Mouse (Mus musculus): ENCODE measurements around the gene Rai14. TPM values are rescaled to one million over a fixed set of nuclear protein-coding genes. Genes with fewer than 3 reads are reported as not detected.

Gene Rai14
- total and polyA plus RNA-seq, 3 experiments, result not detected

DNA sequence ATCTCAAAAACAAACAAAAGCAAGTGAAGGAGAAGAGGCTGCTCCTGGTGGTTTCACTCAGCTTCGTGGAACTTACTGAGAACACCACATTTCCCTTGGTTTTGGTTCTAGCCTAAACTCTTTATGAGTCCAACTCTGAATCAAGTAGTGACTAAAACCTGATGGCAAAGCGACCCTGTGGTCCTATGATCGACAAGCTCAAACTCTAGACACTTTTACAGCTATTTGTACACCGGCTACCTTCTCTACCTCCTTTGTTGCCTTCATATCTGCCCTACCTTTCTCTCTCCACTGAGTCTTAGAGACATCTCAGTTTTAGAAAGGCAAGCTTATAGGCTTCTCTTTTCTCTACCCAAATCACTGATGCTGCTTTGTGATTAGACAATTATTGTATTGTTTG lies 45.0 kb upstream of the Rai14 start:
- Histone ChIP-seq H3K36me3 (ENCODE audit: control insufficient read depth in 1 of 2, insufficient read depth in 2 of 2, low read length in 2 of 2) (no peaks in the 10 kb centered on the region), H3K27ac (ENCODE audit: control insufficient read depth, low read depth, low read length) (no peak overlapping the region), H3K9ac (ENCODE audit: control insufficient read depth, low read depth, low read length, poor library complexity, severe bottlenecking) (no peak overlapping the region), H3K4me3 (ENCODE audit: control insufficient read depth in 1 of 2, insufficient read depth in 1 of 2, low read depth in 2 of 2, low read length in 2 of 2) (no peak overlapping the region), H3K4me1 (ENCODE audit: control insufficient read depth in 1 of 2, insufficient read depth in 2 of 2, low read length in 2 of 2) (no peaks in the 10 kb centered on the region), H3K9me3 (replicated peaks; ENCODE audit: insufficient read depth, low read length) (no peaks in the 10 kb centered on the region), H3K79me2 (ENCODE audit: control insufficient read depth, insufficient read depth, low read length, poor library complexity) (no peaks in the 10 kb centered on the region), H3K27me3 (ENCODE audit: control insufficient read depth in 1 of 2, insufficient read depth in 2 of 2, low read length in 2 of 2) (no peaks in the 10 kb centered on the region)
- TF ChIP-seq POLR2AphosphoS2 (IDR thresholded peaks at IDR 0.05; ENCODE audit: low read length), result no peak
- no peak for TF ChIP-seq TAL1 (IDR thresholded peaks at IDR 0.05; ENCODE audit: low read length)
- TF ChIP-seq GATA1 (IDR thresholded peaks at IDR 0.05; ENCODE audit: low read depth, low read length), result no peak
- TF ChIP-seq KAT2A (conservative IDR thresholded peaks at IDR 0.05; ENCODE audit: low read depth, low read length), result no peak
- no peak for TF ChIP-seq CHD2 (IDR thresholded peaks at IDR 0.05; ENCODE audit: low read length)
- no peak for TF ChIP-seq USF2 (IDR thresholded peaks at IDR 0.05; ENCODE audit: borderline replicate concordance in 1 of 2, insufficient read depth in 1 of 2, low read depth in 1 of 2, low read length in 2 of 2)
- no peak for TF ChIP-seq BHLHE40 (IDR thresholded peaks at IDR 0.05; ENCODE audit: borderline replicate concordance, low read depth, low read length)
- no peak for TF ChIP-seq RAD21 (IDR thresholded peaks at IDR 0.05; ENCODE audit: low read depth, low read length)
- no peak for TF ChIP-seq POLR2AphosphoS5 (IDR thresholded peaks at IDR 0.05; ENCODE audit: borderline replicate concordance, low read depth, low read length)
- TF ChIP-seq RCOR1 (IDR thresholded peaks at IDR 0.05; ENCODE audit: low read depth, low read length), result no peak
- TF ChIP-seq ETS1 (IDR thresholded peaks at IDR 0.05; ENCODE audit: low read depth, low read length), result no peak
- no peak for DNase-seq (ENCODE audit: low read depth, low spot score)

GRCm38 (mm10) chr15:10758808-10759207 lies 44.4 kb upstream of the Rai14 start:
- H3K9me3 ChIP-seq (replicated peaks; ENCODE audit: insufficient read depth, low read length), result no peaks in the 10 kb centered on the region
- no peaks in the 10 kb centered on the region for H3K27me3 ChIP-seq (ENCODE audit: control insufficient read depth in 1 of 2, insufficient read depth in 2 of 2, low read length in 2 of 2)
- no peak for DNase-seq (ENCODE audit: low read depth, low spot score)
- no peak overlapping the region for H3K9ac ChIP-seq (ENCODE audit: control insufficient read depth, low read depth, low read length, poor library complexity, severe bottlenecking)
- TF ChIP-seq CHD2 (IDR thresholded peaks at IDR 0.05; ENCODE audit: low read length) (no peak), TCF12 (IDR thresholded peaks at IDR 0.05; ENCODE audit: low read depth, low read length) (no peak), MAX (IDR thresholded peaks at IDR 0.05; ENCODE audit: low read length) (no peak), ZMIZ1 (IDR thresholded peaks at IDR 0.05; ENCODE audit: low read depth, low read length) (no peak), JUND (IDR thresholded peaks at IDR 0.05; ENCODE audit: low read depth, low read length) (no peak), GABPA (IDR thresholded peaks at IDR 0.05; ENCODE audit: low read depth, low read length) (no peak), MAFK (IDR thresholded peaks at IDR 0.05; ENCODE audit: borderline replicate concordance, low read depth, low read length) (no peak), MEF2A (IDR thresholded peaks at IDR 0.05; ENCODE audit: extremely low read depth, insufficient replicate concordance, low read depth, low read length, poor library complexity, severe bottlenecking) (no peak), USF1 (IDR thresholded peaks at IDR 0.05; ENCODE audit: low read depth, low read length) (no peak), SIN3A (IDR thresholded peaks at IDR 0.05; ENCODE audit: low read length) (no peak), ZC3H11A (IDR thresholded peaks at IDR 0.05; ENCODE audit: low read depth, low read length) (no peak), ETS1 (IDR thresholded peaks at IDR 0.05; ENCODE audit: low read depth, low read length) (no peak), ZKSCAN1 (IDR thresholded peaks at IDR 0.05; ENCODE audit: low read depth, low read length) (no peak), CHD1 (IDR thresholded peaks at IDR 0.05; ENCODE audit: low read depth, low read length) (no peak)
- no peak overlapping the region for H3K27ac ChIP-seq (ENCODE audit: control insufficient read depth, low read depth, low read length)
- no peaks in the 10 kb centered on the region for H3K4me1 ChIP-seq (ENCODE audit: control insufficient read depth in 1 of 2, insufficient read depth in 2 of 2, low read length in 2 of 2)
- no peaks in the 10 kb centered on the region for H3K36me3 ChIP-seq (ENCODE audit: control insufficient read depth in 1 of 2, insufficient read depth in 2 of 2, low read length in 2 of 2)
- no peak overlapping the region for H3K4me3 ChIP-seq (ENCODE audit: control insufficient read depth in 1 of 2, insufficient read depth in 1 of 2, low read depth in 2 of 2, low read length in 2 of 2)
- H3K79me2 ChIP-seq (ENCODE audit: control insufficient read depth, insufficient read depth, low read length, poor library complexity), result no peaks in the 10 kb centered on the region

Measured in MEL (cell line).